Mouse (Mus musculus): Measurements from ENCODE around the gene Olfr482. TPM values are rescaled to one million over a fixed set of nuclear protein-coding genes. Genes with fewer than 3 reads are reported as not detected.

Gene Olfr482
- 0.07 and 0.22 TPM in 2 replicates for polyA plus RNA-seq (2015; fragmentation: Nextera tagmentation; extraction: Ambion mirVana)

GRCm38 (mm10) chr7:108097486-108097885, at the start of gene Olfr482:
TSS of gene Olfr482 (minus strand) at chr7:108097586.
- Histone ChIP-seq H3K27ac (replicated peaks) (no peak within 1 kb of the TSS), H3K4me1 (replicated peaks; ENCODE audit: control insufficient read depth, insufficient read depth) (no peaks in the 10 kb centered on the region), H3K36me3 (ENCODE audit: control insufficient read depth, insufficient read depth, low read length) (no peaks in the 10 kb centered on the region), H3K4me3 (ENCODE audit: low read depth, low read length) (no peak within 1 kb of the TSS), H3K9me3 (ENCODE audit: control insufficient read depth, low read length) (no peaks in the 10 kb centered on the region), H3K4me2 (replicated peaks; ENCODE audit: low read depth) (no peak within 1 kb of the TSS), H3K27me3 (ENCODE audit: control insufficient read depth, insufficient read depth, low read length) (no peaks in the 10 kb centered on the region), H3K9ac (ENCODE audit: low read length) (no peak within 1 kb of the TSS)
- DNase-seq (ENCODE audit: low spot score): no peak
- no peak for ATAC-seq (ENCODE audit: low FRiP score, low TSS enrichment)
- 70% methylated on average over 1 of the region's 1 CpGs for WGBS
- TF ChIP-seq EP300 (optimal IDR thresholded peaks at IDR 0.05) (no peak), CTCF (IDR thresholded peaks at IDR 0.05; ENCODE audit: low read depth) (no peak)

GRCm38 (mm10) chr7:108127349-108127748, 30.0 kb upstream of the Olfr482 start, which contains the start of gene Olfr484:
TSS of gene Olfr484 (minus strand) at chr7:108127449.
- no peaks in the 10 kb centered on the region for H3K4me1 ChIP-seq (replicated peaks; ENCODE audit: control insufficient read depth, insufficient read depth)
- H3K4me2 ChIP-seq (replicated peaks; ENCODE audit: low read depth): no peak within 1 kb of the TSS
- ATAC-seq (ENCODE audit: low FRiP score, low TSS enrichment) (no peak), DNase-seq (ENCODE audit: low spot score) (no peak)
- no peaks in the 10 kb centered on the region for H3K27me3 ChIP-seq (ENCODE audit: control insufficient read depth, insufficient read depth, low read length)
- no peak within 1 kb of the TSS for H3K9ac ChIP-seq (ENCODE audit: low read length)
- H3K36me3 ChIP-seq (ENCODE audit: control insufficient read depth, insufficient read depth, low read length): no peaks in the 10 kb centered on the region
- H3K27ac ChIP-seq (replicated peaks): no peak within 1 kb of the TSS
- no peaks in the 10 kb centered on the region for H3K9me3 ChIP-seq (ENCODE audit: control insufficient read depth, low read length)
- TF ChIP-seq CTCF (IDR thresholded peaks at IDR 0.05; ENCODE audit: low read depth) (no peak), EP300 (optimal IDR thresholded peaks at IDR 0.05) (no peak)
- H3K4me3 ChIP-seq (ENCODE audit: low read depth, low read length): no peak within 1 kb of the TSS

GRCm38 (mm10) chr7:108121416-108121815, 24.0 kb upstream of the Olfr482 start:
- H3K27ac ChIP-seq (replicated peaks): no peak overlapping the region
- 68% methylated on average over 1 of the region's 1 CpGs for WGBS
- no peaks in the 10 kb centered on the region for H3K4me1 ChIP-seq (replicated peaks; ENCODE audit: control insufficient read depth, insufficient read depth)
- H3K36me3 ChIP-seq (ENCODE audit: control insufficient read depth, insufficient read depth, low read length): no peaks in the 10 kb centered on the region
- DNase-seq (ENCODE audit: low spot score) (no peak), ATAC-seq (ENCODE audit: low FRiP score, low TSS enrichment) (no peak)
- no peaks in the 10 kb centered on the region for H3K9me3 ChIP-seq (ENCODE audit: control insufficient read depth, low read length)
- H3K4me3 ChIP-seq (ENCODE audit: low read depth, low read length): no peak overlapping the region
- no peaks in the 10 kb centered on the region for H3K27me3 ChIP-seq (ENCODE audit: control insufficient read depth, insufficient read depth, low read length)
- H3K4me2 ChIP-seq (replicated peaks; ENCODE audit: low read depth): no peak overlapping the region
- TF ChIP-seq CTCF (IDR thresholded peaks at IDR 0.05; ENCODE audit: low read depth) (no peak), EP300 (optimal IDR thresholded peaks at IDR 0.05) (no peak)
- no peak overlapping the region for H3K9ac ChIP-seq (ENCODE audit: low read length)

- TF ChIP-seq EP300 (optimal IDR thresholded peaks at IDR 0.05) (no peak), CTCF (IDR thresholded peaks at IDR 0.05; ENCODE audit: low read depth) (no peak)
- Histone ChIP-seq H3K4me3 (ENCODE audit: low read depth, low read length) (no peak overlapping the region), H3K27me3 (ENCODE audit: control insufficient read depth, insufficient read depth, low read length) (no peaks in the 10 kb centered on the region), H3K4me2 (replicated peaks; ENCODE audit: low read depth) (no peak overlapping the region), H3K9me3 (ENCODE audit: control insufficient read depth, low read length) (no peaks in the 10 kb centered on the region), H3K4me1 (replicated peaks; ENCODE audit: control insufficient read depth, insufficient read depth) (no peaks in the 10 kb centered on the region), H3K9ac (ENCODE audit: low read length) (no peak overlapping the region), H3K36me3 (ENCODE audit: control insufficient read depth, insufficient read depth, low read length) (no peaks in the 10 kb centered on the region), H3K27ac (replicated peaks) (no peak overlapping the region)
- no peak for ATAC-seq (ENCODE audit: low FRiP score, low TSS enrichment)
- 8% methylated on average over 1 of the region's 1 CpGs for WGBS
- no peak for DNase-seq (ENCODE audit: low spot score)
Observed at GRCm38 (mm10) chr7:108120681-108121080, 23.3 kb upstream of the Olfr482 start.

- Histone ChIP-seq H3K27me3 (ENCODE audit: control insufficient read depth, insufficient read depth, low read length) (no peaks in the 10 kb centered on the region), H3K36me3 (ENCODE audit: control insufficient read depth, insufficient read depth, low read length) (no peaks in the 10 kb centered on the region), H3K9ac (ENCODE audit: low read length) (no peak within 1 kb of the TSS), H3K4me3 (ENCODE audit: low read depth, low read length) (no peak within 1 kb of the TSS), H3K4me1 (replicated peaks; ENCODE audit: control insufficient read depth, insufficient read depth) (no peaks in the 10 kb centered on the region), H3K27ac (replicated peaks) (no peak within 1 kb of the TSS), H3K9me3 (ENCODE audit: control insufficient read depth, low read length) (no peaks in the 10 kb centered on the region), H3K4me2 (replicated peaks; ENCODE audit: low read depth) (no peak within 1 kb of the TSS)
- TF ChIP-seq CTCF (IDR thresholded peaks at IDR 0.05; ENCODE audit: low read depth) (no peak), EP300 (optimal IDR thresholded peaks at IDR 0.05) (no peak)
- ATAC-seq (ENCODE audit: low FRiP score, low TSS enrichment): no peak
- 79% methylated on average over 1 of the region's 1 CpGs for WGBS
- no peak for DNase-seq (ENCODE audit: low spot score)
Observed at GRCm38 (mm10) chr7:108100549-108100948, 3.2 kb upstream of the Olfr482 start, which contains the start of gene Olfr483. TSS of gene Olfr483 (plus strand) at chr7:108100849.

GRCm38 (mm10) chr7:108079555-108079954, 17.8 kb downstream of the Olfr482 start, which contains the start of gene Olfr481:
TSS of gene Olfr481 (plus strand) at chr7:108079855.
- no peak for TF ChIP-seq CTCF (IDR thresholded peaks at IDR 0.05; ENCODE audit: low read depth)
- TF ChIP-seq EP300 (optimal IDR thresholded peaks at IDR 0.05): no peak

More at GRCm38 (mm10) chr7:108079555-108079954, 17.8 kb downstream of the Olfr482 start, which contains the start of gene Olfr481:
- Histone ChIP-seq H3K27me3 (ENCODE audit: control insufficient read depth, insufficient read depth, low read length) (no peaks in the 10 kb centered on the region), H3K4me2 (replicated peaks; ENCODE audit: low read depth) (no peak within 1 kb of the TSS), H3K9ac (ENCODE audit: low read length) (no peak within 1 kb of the TSS), H3K4me1 (replicated peaks; ENCODE audit: control insufficient read depth, insufficient read depth) (no peaks in the 10 kb centered on the region), H3K36me3 (ENCODE audit: control insufficient read depth, insufficient read depth, low read length) (no peaks in the 10 kb centered on the region), H3K4me3 (ENCODE audit: low read depth, low read length) (no peak within 1 kb of the TSS), H3K9me3 (ENCODE audit: control insufficient read depth, low read length) (no peaks in the 10 kb centered on the region), H3K27ac (replicated peaks) (no peak within 1 kb of the TSS)
- DNase-seq (ENCODE audit: low spot score): no peak
- ATAC-seq (ENCODE audit: low FRiP score, low TSS enrichment): no peak

Measured in stomach, postnatal 0 days (tissue).